Mouse (Mus musculus): ENCODE measurements around the gene Alad. TPM values are rescaled to one million over a fixed set of nuclear protein-coding genes. Genes with fewer than 3 reads are reported as not detected.

The Alad gene
- polyA plus RNA-seq, 1 experiment from 2014 or later, result 76.7 TPM

GRCm38 (mm10) chr4:62514995-62515394, 4.7 kb downstream of the Alad start:
- WGBS, result 78% methylated on average over 7 of the region's 7 CpGs
- H3K4me3 ChIP-seq (ENCODE audit: low read depth, low read length), result no peak overlapping the region
- H3K4me2 ChIP-seq (ENCODE audit: low read length), result no peak overlapping the region
- no peak for ATAC-seq
- H3K27ac ChIP-seq (ENCODE audit: low read length), result no peak overlapping the region
- H3K9me3 ChIP-seq (replicated peaks; ENCODE audit: control insufficient read depth, low read length, poor library complexity, severe bottlenecking), result no peaks in the 10 kb centered on the region
- peaks cover 19% of the 10 kb centered on the region for H3K36me3 ChIP-seq (ENCODE audit: control insufficient read depth, insufficient read depth, low read length)
- H3K27me3 ChIP-seq (ENCODE audit: control insufficient read depth, insufficient read depth, low read depth, low read length), result no peaks in the 10 kb centered on the region
- peaks cover 13% of the 10 kb centered on the region for H3K4me1 ChIP-seq (ENCODE audit: control insufficient read depth, insufficient read depth, low read length)
- no peak overlapping the region for H3K9ac ChIP-seq (ENCODE audit: low read depth, low read length)

GRCm38 (mm10) chr4:62513998-62514506, 5.7 kb downstream of the Alad start:
- Histone ChIP-seq H3K27me3 (ENCODE audit: control insufficient read depth, insufficient read depth, low read depth, low read length) (no peaks in the 10 kb centered on the region), H3K9me3 (replicated peaks; ENCODE audit: control insufficient read depth, low read length, poor library complexity, severe bottlenecking) (no peaks in the 10 kb centered on the region), H3K4me2 (ENCODE audit: low read length) (no peak overlapping the region), H3K9ac (ENCODE audit: low read depth, low read length) (no peak overlapping the region), H3K4me1 (ENCODE audit: control insufficient read depth, insufficient read depth, low read length) (peaks cover 11% of the 10 kb centered on the region), H3K4me3 (ENCODE audit: low read depth, low read length) (no peak overlapping the region), H3K36me3 (ENCODE audit: control insufficient read depth, insufficient read depth, low read length) (peaks cover 26% of the 10 kb centered on the region), H3K27ac (ENCODE audit: low read length) (no peak overlapping the region)
- ATAC-seq, result no peak
- WGBS, result 51% methylated on average over 11 of the region's 11 CpGs

DNA sequence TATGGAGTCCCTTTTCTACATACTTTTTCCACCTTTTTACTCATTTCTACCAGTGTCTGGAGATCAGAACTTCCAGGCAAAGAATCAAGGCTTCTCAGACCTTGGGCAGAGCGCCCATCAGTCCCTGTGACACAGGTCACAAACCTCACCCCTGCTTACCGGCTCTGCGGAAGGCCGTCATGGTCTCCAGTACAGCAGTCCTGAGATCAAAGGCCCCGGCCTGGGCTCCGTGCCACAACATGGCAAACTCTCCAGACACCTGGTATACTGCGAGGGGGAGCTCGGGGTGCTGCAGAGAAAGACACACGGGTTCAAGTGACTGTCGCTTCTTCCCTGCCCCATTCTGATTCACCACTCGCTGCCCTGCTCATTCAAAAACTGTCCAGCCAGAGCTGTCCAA, 9.8 kb downstream of the Alad start:
- no peak for ATAC-seq
- no peak overlapping the region for H3K4me3 ChIP-seq (ENCODE audit: low read depth, low read length)
- no peaks in the 10 kb centered on the region for H3K27me3 ChIP-seq (ENCODE audit: control insufficient read depth, insufficient read depth, low read depth, low read length)
- no peaks in the 10 kb centered on the region for H3K4me1 ChIP-seq (ENCODE audit: control insufficient read depth, insufficient read depth, low read length)
- H3K9ac ChIP-seq (ENCODE audit: low read depth, low read length), result no peak overlapping the region
- WGBS, result 91% methylated on average over 11 of the region's 11 CpGs
- no peaks in the 10 kb centered on the region for H3K9me3 ChIP-seq (replicated peaks; ENCODE audit: control insufficient read depth, low read length, poor library complexity, severe bottlenecking)
- peaks cover 36% of the 10 kb centered on the region for H3K36me3 ChIP-seq (ENCODE audit: control insufficient read depth, insufficient read depth, low read length)
- H3K4me2 ChIP-seq (ENCODE audit: low read length), result no peak overlapping the region
- no peak overlapping the region for H3K27ac ChIP-seq (ENCODE audit: low read length)

- no peak for ATAC-seq
- Histone ChIP-seq H3K27me3 (ENCODE audit: control insufficient read depth, insufficient read depth, low read depth, low read length) (no peaks in the 10 kb centered on the region), H3K36me3 (ENCODE audit: control insufficient read depth, insufficient read depth, low read length) (peaks cover 36% of the 10 kb centered on the region)
Measured at GRCm38 (mm10) chr4:62508839-62509238, 10.9 kb downstream of the Alad start.

DNA sequence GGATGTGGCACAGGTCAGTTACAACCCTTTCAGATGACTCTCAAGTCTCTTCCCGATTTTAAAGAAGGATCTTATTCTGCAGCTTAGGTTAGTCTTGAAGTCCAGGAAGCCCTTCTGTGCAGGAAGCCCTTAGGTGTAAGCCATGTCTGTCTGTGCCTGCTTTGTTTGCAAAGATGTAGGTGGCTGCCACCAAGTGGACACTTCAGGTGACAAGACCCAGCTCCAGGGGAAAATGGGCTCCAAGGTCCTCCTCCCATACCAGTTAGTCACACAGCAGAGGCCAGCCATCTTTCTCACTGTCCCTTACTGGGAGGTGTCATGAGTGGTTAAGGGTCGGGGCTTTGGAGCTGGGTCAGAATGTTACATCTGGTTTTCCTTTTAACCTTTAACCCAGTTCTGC, 12.9 kb downstream of the Alad start:
- H3K4me1 ChIP-seq (ENCODE audit: control insufficient read depth, insufficient read depth, low read length), result no peaks in the 10 kb centered on the region; the same call in 1 of the 2 replicates
- H3K27me3 ChIP-seq (ENCODE audit: control insufficient read depth, insufficient read depth, low read depth, low read length), result no peaks in the 10 kb centered on the region
- no peaks in the 10 kb centered on the region for H3K9me3 ChIP-seq (replicated peaks; ENCODE audit: control insufficient read depth, low read length, poor library complexity, severe bottlenecking)
- 77% methylated on average over 2 of the region's 2 CpGs for WGBS
- no peak overlapping the region for H3K9ac ChIP-seq (ENCODE audit: low read depth, low read length)
- no peak overlapping the region for H3K4me3 ChIP-seq (ENCODE audit: low read depth, low read length)
- H3K4me2 ChIP-seq (ENCODE audit: low read length), result no peak overlapping the region
- H3K36me3 ChIP-seq (ENCODE audit: control insufficient read depth, insufficient read depth, low read length), result peaks cover 26% of the 10 kb centered on the region
- no peak for ATAC-seq
- no peak overlapping the region for H3K27ac ChIP-seq (ENCODE audit: low read length)

More at GRCm38 (mm10) chr4:62508839-62509238, 10.9 kb downstream of the Alad start:
- 94% methylated on average over 5 of the region's 5 CpGs for WGBS
- Histone ChIP-seq H3K27ac (ENCODE audit: low read length) (no peak overlapping the region), H3K4me1 (ENCODE audit: control insufficient read depth, insufficient read depth, low read length) (no peaks in the 10 kb centered on the region), H3K9me3 (replicated peaks; ENCODE audit: control insufficient read depth, low read length, poor library complexity, severe bottlenecking) (no peaks in the 10 kb centered on the region), H3K9ac (ENCODE audit: low read depth, low read length) (no peak overlapping the region), H3K4me2 (ENCODE audit: low read length) (no peak overlapping the region), H3K4me3 (ENCODE audit: low read depth, low read length) (no peak overlapping the region)

GRCm38 (mm10) chr4:62505991-62506390, 13.7 kb downstream of the Alad start:
- WGBS, result 93% methylated on average over 3 of the region's 3 CpGs
- no peaks in the 10 kb centered on the region for H3K9me3 ChIP-seq (replicated peaks; ENCODE audit: control insufficient read depth, low read length, poor library complexity, severe bottlenecking)
- H3K27me3 ChIP-seq (ENCODE audit: control insufficient read depth, insufficient read depth, low read depth, low read length), result no peaks in the 10 kb centered on the region
- ATAC-seq, result no peak
- peaks cover 25% of the 10 kb centered on the region for H3K36me3 ChIP-seq (ENCODE audit: control insufficient read depth, insufficient read depth, low read length)
- no peak overlapping the region for H3K4me2 ChIP-seq (ENCODE audit: low read length)
- H3K9ac ChIP-seq (ENCODE audit: low read depth, low read length), result no peak overlapping the region
- H3K4me1 ChIP-seq (ENCODE audit: control insufficient read depth, insufficient read depth, low read length), result peaks cover 3% of the 10 kb centered on the region; the same call in 1 of the 2 replicates
- H3K4me3 ChIP-seq (ENCODE audit: low read depth, low read length), result no peak overlapping the region
- H3K27ac ChIP-seq (ENCODE audit: low read length), result no peak overlapping the region

DNA sequence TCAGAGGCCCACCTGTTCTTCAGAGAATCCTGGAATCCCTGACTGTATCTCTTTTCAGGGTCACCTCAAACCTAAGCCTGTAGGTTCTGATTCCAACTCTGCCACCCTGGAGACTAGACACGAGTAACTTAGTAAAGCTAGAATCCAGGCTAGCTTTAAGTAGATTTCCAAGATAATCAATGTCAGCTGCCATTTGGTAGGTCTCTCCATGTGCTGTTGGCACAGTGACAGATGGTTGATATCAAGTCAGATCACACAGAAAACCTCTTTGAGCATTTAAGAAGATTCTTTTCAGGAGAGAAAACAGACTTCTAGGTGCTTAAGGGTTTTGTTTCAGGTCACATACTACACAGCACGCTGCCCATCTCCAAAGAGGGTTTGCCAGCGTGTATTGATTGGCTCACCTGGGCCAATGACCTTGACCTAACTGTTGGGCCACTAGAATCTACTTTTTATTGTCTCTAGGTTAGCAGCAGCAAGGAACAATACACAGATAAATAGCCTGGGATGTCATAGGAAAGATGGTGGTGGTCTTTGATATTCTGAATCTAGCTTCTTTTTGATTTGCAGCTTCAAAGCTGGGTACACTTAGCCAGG, 16.2 kb downstream of the Alad start, which contains the start of gene Hdhd3:
Hdhd3 (minus strand) TSS at position 94 of the 597 bp plus-strand sequence.
- Histone ChIP-seq H3K36me3 (ENCODE audit: control insufficient read depth, insufficient read depth, low read length) (peaks cover 12% of the 10 kb centered on the region), H3K27ac (ENCODE audit: low read length) (peak within 1 kb of the TSS; percentile 65; the same call in 1 of the 2 replicates), H3K9ac (ENCODE audit: low read depth, low read length) (peak within 1 kb of the TSS; percentile 83), H3K9me3 (replicated peaks; ENCODE audit: control insufficient read depth, low read length, poor library complexity, severe bottlenecking) (no peaks in the 10 kb centered on the region), H3K27me3 (ENCODE audit: control insufficient read depth, insufficient read depth, low read depth, low read length) (no peaks in the 10 kb centered on the region), H3K4me2 (ENCODE audit: low read length) (peak within 1 kb of the TSS; percentile 78), H3K4me3 (ENCODE audit: low read depth, low read length) (peak within 1 kb of the TSS; percentile 77), H3K4me1 (ENCODE audit: control insufficient read depth, insufficient read depth, low read length) (peaks cover 8% of the 10 kb centered on the region; the same call in 1 of the 2 replicates)
- 85% methylated on average over 3 of the region's 3 CpGs for WGBS
- no peak for ATAC-seq

DNA sequence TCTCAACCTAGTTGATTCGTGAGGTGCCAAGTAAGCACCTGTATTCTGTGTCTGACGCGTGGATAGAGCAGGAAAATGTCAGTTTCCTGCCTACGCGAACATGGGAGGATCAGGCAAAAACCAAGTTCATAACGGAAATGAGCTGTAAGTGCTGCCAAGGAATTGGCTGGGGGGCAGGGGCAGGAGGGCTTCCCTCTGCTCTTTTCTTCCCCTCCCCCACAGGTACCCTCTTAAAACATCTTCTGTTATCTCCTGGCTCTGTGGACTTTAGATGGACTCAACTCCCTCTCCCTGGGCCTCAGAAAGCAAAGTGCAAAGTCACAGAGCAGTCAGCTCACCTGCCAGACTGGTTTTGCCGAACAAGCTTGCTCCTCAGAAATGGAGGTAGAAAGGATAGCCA, 16.7 kb downstream of the Alad start:
- WGBS, result 76% methylated on average over 7 of the region's 7 CpGs
- Histone ChIP-seq H3K4me2 (ENCODE audit: low read length) (no peak overlapping the region), H3K27me3 (ENCODE audit: control insufficient read depth, insufficient read depth, low read depth, low read length) (no peaks in the 10 kb centered on the region), H3K4me3 (ENCODE audit: low read depth, low read length) (no peak overlapping the region), H3K9me3 (replicated peaks; ENCODE audit: control insufficient read depth, low read length, poor library complexity, severe bottlenecking) (no peaks in the 10 kb centered on the region), H3K9ac (ENCODE audit: low read depth, low read length) (no peak overlapping the region), H3K27ac (ENCODE audit: low read length) (no peak overlapping the region), H3K36me3 (ENCODE audit: control insufficient read depth, insufficient read depth, low read length) (peaks cover 12% of the 10 kb centered on the region; the same call in 1 of the 2 replicates), H3K4me1 (ENCODE audit: control insufficient read depth, insufficient read depth, low read length) (peaks cover 8% of the 10 kb centered on the region; the same call in 1 of the 2 replicates)
- no peak for ATAC-seq

- Histone ChIP-seq H3K4me2 (ENCODE audit: low read length) (peak overlapping the region; percentile 78), H3K27ac (ENCODE audit: low read length) (peak overlapping the region; percentile 65), H3K4me1 (ENCODE audit: control insufficient read depth, insufficient read depth, low read length) (peaks cover 8% of the 10 kb centered on the region; the same call in 1 of the 2 replicates), H3K9ac (ENCODE audit: low read depth, low read length) (peak overlapping the region; percentile 83), H3K4me3 (ENCODE audit: low read depth, low read length) (peak overlapping the region; percentile 77), H3K36me3 (ENCODE audit: control insufficient read depth, insufficient read depth, low read length) (peaks cover 15% of the 10 kb centered on the region; the same call in 1 of the 2 replicates), H3K9me3 (replicated peaks; ENCODE audit: control insufficient read depth, low read length, poor library complexity, severe bottlenecking) (no peaks in the 10 kb centered on the region), H3K27me3 (ENCODE audit: control insufficient read depth, insufficient read depth, low read depth, low read length) (no peaks in the 10 kb centered on the region)
- peak; percentile 96 for ATAC-seq
- WGBS, result 1% methylated on average over 38 of the region's 38 CpGs
Measured at GRCm38 (mm10) chr4:62501964-62502732, 17.6 kb downstream of the Alad start.

All from midbrain, embryonic 16.5 days (tissue).